Mouse (Mus musculus) liver, embryonic 16.5 days (tissue): Measurements from ENCODE around the gene Syngap1. TPM values are rescaled to one million over a fixed set of nuclear protein-coding genes. Genes with fewer than 3 reads are reported as not detected.
A peak's percentile ranks its signal among the peaks of the same experiment; 100 is the strongest.
"Not testable (repeated sequence)": the region's sequence is repeated elsewhere in the genome, so short reads cannot be mapped to it uniquely, and the experiment has no call there.

ENCODE experiments used
- ATAC-seq: fragments of 200-750 bp; cut with Nextera tagmentation; 2 replicates; pipeline ENCODE4 v1.8.0; 2017; ENCODE audit warnings: low read depth, mild to moderate bottlenecking, moderate number of reproducible peaks, moderate library complexity
- H3K27ac ChIP-seq: fragments of 300-500 bp; sonication (generic); 2 replicates; pipeline ENCODE4 v1.5.1; 2014; ENCODE audit warnings: mild to moderate bottlenecking, low read length
- H3K27me3 ChIP-seq: fragments of 300-500 bp; sonication (generic); 2 replicates; pipeline ENCODE4 v1.6.1; 2014; ENCODE audit warnings: low read depth, low read length, mixed read lengths; ENCODE audit not compliant: control insufficient read depth, insufficient read depth
- H3K36me3 ChIP-seq: fragments of 300-500 bp; sonication (generic); 2 replicates; pipeline ENCODE4 v1.6.1; 2014; ENCODE audit warnings: mild to moderate bottlenecking; ENCODE audit not compliant: control insufficient read depth, insufficient read depth
- H3K4me1 ChIP-seq: fragments of 300-500 bp; sonication (generic); 2 replicates; pipeline ENCODE4 v1.6.1; 2014; ENCODE audit warnings: low read depth, low read length, mixed read lengths; ENCODE audit not compliant: control insufficient read depth
- H3K4me2 ChIP-seq: fragments of 300-500 bp; sonication (generic); 2 replicates; pipeline ENCODE4 v1.6.1; 2014; ENCODE audit warnings: low read depth, low read length, mixed read lengths
- H3K4me3 ChIP-seq: fragments of 300-500 bp; sonication (generic); 2 replicates; pipeline ENCODE4 v1.5.1; 2014; ENCODE audit warnings: low read depth, mild to moderate bottlenecking, low read length
- H3K9ac ChIP-seq: fragments of 300-500 bp; sonication (generic); 2 replicates; pipeline ENCODE4 v1.6.1; 2014; ENCODE audit warnings: low read depth, low read length
- H3K9me3 ChIP-seq: fragments of 300-500 bp; sonication (generic); replicated peaks from 2 replicates; pipeline ENCODE4 v1.6.1; 2016; ENCODE audit warnings: low read length; ENCODE audit not compliant: control insufficient read depth
- WGBS: fragments of 180-500 bp; shearing (Covaris S2); extraction: QIAGEN DNeasy Blood & Tissue Kit; methylation state at CpG from one replicate; pipeline ENCODE4 v1.1.7; 2014; ENCODE audit not compliant: insufficient replicate concordance; 5-methylcytosine and 5-hydroxymethylcytosine counted together
- polyA plus RNA-seq: library from polyadenylated mRNA; unstranded; fragments of >200 nt; fragmentation: Nextera tagmentation; extraction: Ambion mirVana; gene quantifications from 2 replicates; pipeline ENCODE4 v1.2.1, GENCODE M21; 2015

Syngap1 gene
- polyA plus RNA-seq, 1 experiment from 2014 or later = 0.21 TPM

GRCm38 (mm10) chr17:26972703-26973574 is 31.9 kb downstream of the Syngap1 start, which contains the start of gene Zbtb9:
Zbtb9 (plus strand) TSS chr17:26973167.
- Histone ChIP-seq H3K4me3 (peak within 1 kb of the TSS; percentile 94), H3K4me2 (peak within 1 kb of the TSS; percentile 96), H3K4me1 (peaks cover 28% of the 10 kb centered on the region), H3K27ac (peak within 1 kb of the TSS; percentile 81), H3K36me3 (peaks cover 8% of the 10 kb centered on the region), H3K9ac (peak within 1 kb of the TSS; percentile 83), H3K9me3 (no peaks in the 10 kb centered on the region), H3K27me3 (no peaks in the 10 kb centered on the region)
- WGBS = under 1% methylated on average over 74 of the region's 75 CpGs
- ATAC-seq = peak; percentile 100

DNA sequence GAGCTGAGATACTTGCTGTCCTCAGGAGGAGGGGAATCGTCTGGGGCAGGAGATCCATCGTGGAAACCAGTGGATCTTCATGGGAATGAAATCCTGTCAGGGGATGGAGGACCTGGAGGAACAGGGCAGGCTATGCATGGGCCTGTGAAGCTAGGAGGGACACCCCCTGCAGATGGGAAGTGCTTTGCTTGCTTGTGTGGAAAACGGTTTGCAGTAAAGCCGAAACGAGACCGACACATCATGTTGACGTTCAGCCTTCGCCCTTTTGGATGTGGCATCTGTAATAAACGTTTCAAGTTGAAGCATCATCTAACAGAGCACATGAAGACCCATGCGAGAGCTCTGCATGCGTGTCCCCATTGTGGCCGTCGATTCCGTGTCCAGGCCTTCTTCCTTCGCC is 33.5 kb downstream of the Syngap1 start:
- Histone ChIP-seq H3K9ac (no peak overlapping the region), H3K4me3 (no peak overlapping the region), H3K36me3 (peaks cover 10% of the 10 kb centered on the region), H3K4me2 (peak overlapping the region; percentile 96; the same call in 1 of the 2 replicates), H3K27ac (no peak overlapping the region), H3K4me1 (peaks cover 28% of the 10 kb centered on the region), H3K27me3 (no peaks in the 10 kb centered on the region), H3K9me3 (no peaks in the 10 kb centered on the region)
- ATAC-seq = no peak
- 83% methylated on average over 15 of the region's 15 CpGs for WGBS

DNA sequence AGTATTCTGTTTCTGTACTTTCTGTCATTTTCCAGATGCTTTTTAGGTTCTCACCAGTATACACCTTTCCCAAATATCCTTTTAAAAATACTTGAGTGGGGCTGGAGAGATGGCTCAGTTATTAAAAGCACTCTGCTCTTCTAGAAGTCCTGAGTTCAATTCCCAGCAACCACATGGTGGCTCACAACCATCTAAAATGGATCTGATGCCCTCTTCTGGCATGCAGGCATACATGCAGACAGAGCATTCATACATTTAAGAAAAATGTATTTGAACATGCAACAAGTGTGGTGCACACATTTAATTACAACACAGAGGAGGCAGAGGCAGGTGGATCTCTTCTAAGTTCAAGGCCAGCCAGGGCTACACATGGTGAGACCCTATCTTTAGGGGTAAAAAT is 34.4 kb downstream of the Syngap1 start:
- no peak for ATAC-seq
- H3K4me1 ChIP-seq = peaks cover 28% of the 10 kb centered on the region
- no peak overlapping the region for H3K27ac ChIP-seq
- peaks cover 10% of the 10 kb centered on the region for H3K36me3 ChIP-seq
- no peak overlapping the region for H3K9ac ChIP-seq
- H3K4me3 ChIP-seq = no peak overlapping the region
- no peaks in the 10 kb centered on the region for H3K9me3 ChIP-seq
- no peak overlapping the region for H3K4me2 ChIP-seq
- H3K27me3 ChIP-seq = no peaks in the 10 kb centered on the region

GRCm38 (mm10) chr17:26977354-26977753 is 36.3 kb downstream of the Syngap1 start:
- H3K27me3 ChIP-seq, H3K4me2 ChIP-seq, H3K4me3 ChIP-seq, ATAC-seq, H3K9ac ChIP-seq, H3K9me3 ChIP-seq, H3K27ac ChIP-seq: not testable (repeated sequence)
- H3K4me1 ChIP-seq = peaks cover 20% of the 10 kb centered on the region
- peaks cover 10% of the 10 kb centered on the region for H3K36me3 ChIP-seq
- WGBS = 75% methylated on average over 6 of the region's 6 CpGs

DNA sequence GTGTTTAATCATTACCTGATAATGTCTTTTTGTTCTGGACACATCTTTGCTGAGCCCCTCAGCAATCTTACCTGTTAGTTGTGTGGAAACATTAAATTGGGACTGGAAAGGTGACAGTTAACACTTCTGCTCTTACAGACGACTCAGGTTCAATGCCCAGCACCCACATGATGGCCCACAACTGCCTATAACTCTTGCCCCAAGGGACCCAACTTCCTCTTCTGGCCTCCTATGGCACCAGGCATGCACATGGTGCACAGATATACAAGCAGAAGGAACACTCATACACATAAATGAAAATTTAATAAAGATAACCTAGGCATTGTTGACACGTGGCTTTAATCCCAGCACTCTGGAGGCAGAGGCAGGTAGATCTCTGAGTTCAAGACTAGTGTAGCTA is 38.4 kb downstream of the Syngap1 start:
- no peak overlapping the region for H3K4me3 ChIP-seq
- WGBS = 45% methylated on average over 2 of the region's 2 CpGs
- peaks cover 10% of the 10 kb centered on the region for H3K4me1 ChIP-seq
- H3K36me3 ChIP-seq = peaks cover 10% of the 10 kb centered on the region
- H3K4me2 ChIP-seq = no peak overlapping the region
- no peaks in the 10 kb centered on the region for H3K27me3 ChIP-seq
- H3K9ac ChIP-seq = no peak overlapping the region
- ATAC-seq = no peak
- no peaks in the 10 kb centered on the region for H3K9me3 ChIP-seq
- no peak overlapping the region for H3K27ac ChIP-seq

DNA sequence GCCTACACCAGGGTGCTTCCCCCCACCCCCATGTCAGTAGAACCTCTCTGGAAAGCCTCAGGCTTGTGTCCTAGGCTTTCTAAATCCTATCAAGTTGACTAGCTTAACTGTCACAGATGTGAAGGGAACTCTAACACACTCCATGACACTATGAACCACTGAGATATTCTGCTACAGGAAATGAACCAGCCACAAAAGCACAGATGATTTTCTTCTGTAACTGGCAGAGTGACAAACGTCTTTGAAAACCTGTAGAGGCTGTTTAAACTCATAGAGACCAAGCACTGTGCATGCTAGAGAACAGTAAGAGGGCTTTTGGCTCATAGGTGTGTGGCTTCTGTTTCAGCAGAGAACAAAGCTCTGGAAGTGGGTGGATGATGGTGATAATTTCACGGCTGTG is 40.0 kb downstream of the Syngap1 start:
- ATAC-seq = no peak
- Histone ChIP-seq H3K27ac (no peak overlapping the region), H3K27me3 (no peaks in the 10 kb centered on the region), H3K36me3 (peaks cover 7% of the 10 kb centered on the region), H3K9ac (no peak overlapping the region), H3K9me3 (no peaks in the 10 kb centered on the region), H3K4me3 (no peak overlapping the region), H3K4me1 (no peaks in the 10 kb centered on the region), H3K4me2 (no peak overlapping the region)
- WGBS = 14% methylated on average over 2 of the region's 2 CpGs

DNA sequence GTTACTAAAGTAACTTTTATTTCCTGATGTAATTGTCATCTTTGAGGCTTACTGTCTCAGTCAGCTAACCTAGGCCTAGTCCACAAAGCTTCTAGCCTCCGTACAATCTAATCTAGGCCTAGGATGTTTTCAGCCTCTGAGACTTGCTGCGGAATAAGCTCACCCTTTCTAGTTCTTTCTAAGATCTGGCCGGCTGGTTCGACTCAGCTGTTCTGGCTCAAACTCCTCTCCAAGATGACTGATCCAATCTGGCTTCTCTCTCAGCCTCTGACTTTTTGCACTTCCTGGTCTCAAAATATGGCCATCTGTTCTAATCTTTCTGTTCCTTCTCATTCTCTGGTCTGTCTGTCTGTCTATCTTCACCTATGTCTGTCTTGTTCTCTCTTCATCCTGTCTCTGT is 42.3 kb downstream of the Syngap1 start:
- Histone ChIP-seq H3K9me3 (no peaks in the 10 kb centered on the region), H3K4me3 (no peak overlapping the region), H3K27me3 (no peaks in the 10 kb centered on the region), H3K4me1 (no peaks in the 10 kb centered on the region), H3K36me3 (no peaks in the 10 kb centered on the region), H3K27ac (no peak overlapping the region), H3K4me2 (no peak overlapping the region), H3K9ac (no peak overlapping the region)
- WGBS = 81% methylated on average over 4 of the region's 4 CpGs
- ATAC-seq = no peak

DNA sequence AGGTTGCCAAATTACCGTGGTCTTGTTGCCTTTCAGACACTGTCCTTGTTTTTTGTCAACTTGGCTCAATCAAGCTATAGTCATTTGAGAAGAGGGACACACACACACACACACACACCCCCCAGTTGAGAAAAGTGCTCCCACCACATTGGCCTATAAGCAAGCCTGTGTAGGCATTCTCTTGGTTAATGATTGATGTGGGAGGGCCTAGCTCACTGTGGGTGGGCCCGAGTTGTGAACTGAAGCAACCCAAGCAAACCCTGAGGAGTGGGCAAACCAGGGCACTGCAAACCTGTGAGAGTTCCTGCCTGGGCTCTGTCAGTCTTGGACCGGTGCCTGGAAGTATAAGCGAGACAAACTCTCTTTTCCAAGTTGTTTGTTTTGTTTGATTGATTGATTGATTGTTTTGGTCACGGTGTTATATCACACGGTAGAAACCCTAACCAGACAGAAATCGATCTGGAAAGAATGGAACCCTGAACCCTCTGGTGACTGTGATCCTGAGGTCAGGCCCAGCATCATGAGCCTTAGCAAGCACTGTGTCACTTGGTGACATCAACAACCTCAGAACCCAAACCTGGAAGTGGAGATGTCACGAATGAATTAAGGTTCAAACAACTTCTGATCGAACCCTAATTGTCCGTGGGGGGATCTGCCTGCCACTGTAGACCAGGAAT is 44.6 kb downstream of the Syngap1 start:
- H3K36me3 ChIP-seq = no peaks in the 10 kb centered on the region
- H3K9me3 ChIP-seq = no peaks in the 10 kb centered on the region
- 65% methylated on average over 10 of the region's 10 CpGs for WGBS
- no peak overlapping the region for H3K27ac ChIP-seq
- no peak overlapping the region for H3K4me2 ChIP-seq
- H3K9ac ChIP-seq = no peak overlapping the region
- peak; percentile 77 for ATAC-seq
- H3K27me3 ChIP-seq = no peaks in the 10 kb centered on the region
- H3K4me3 ChIP-seq = no peak overlapping the region
- no peaks in the 10 kb centered on the region for H3K4me1 ChIP-seq

DNA sequence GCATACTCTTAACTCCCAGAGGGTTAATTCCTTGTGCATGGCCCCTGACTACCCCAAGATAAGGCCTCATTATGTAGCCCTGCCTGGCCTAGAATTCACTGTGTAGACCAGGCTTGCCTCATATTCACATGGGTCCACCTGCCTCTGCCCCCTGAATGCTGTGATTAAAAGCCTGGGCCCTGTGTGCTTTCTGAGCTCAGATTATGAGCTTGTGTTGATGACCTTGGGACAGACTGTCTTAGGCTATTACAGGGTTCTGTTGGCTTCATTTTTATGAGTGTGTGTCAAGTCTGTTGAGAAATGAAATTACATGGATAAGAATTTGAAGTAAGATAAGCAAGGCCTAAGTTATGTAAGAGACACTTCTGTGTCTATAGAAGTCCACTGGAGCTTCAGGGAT is 49.5 kb downstream of the Syngap1 start:
- no peak overlapping the region for H3K4me3 ChIP-seq
- H3K27me3 ChIP-seq = no peaks in the 10 kb centered on the region
- H3K36me3 ChIP-seq = no peaks in the 10 kb centered on the region
- no peak for ATAC-seq
- H3K9ac ChIP-seq = no peak overlapping the region
- no peaks in the 10 kb centered on the region for H3K4me1 ChIP-seq
- H3K4me2 ChIP-seq = no peak overlapping the region
- no peaks in the 10 kb centered on the region for H3K9me3 ChIP-seq
- no peak overlapping the region for H3K27ac ChIP-seq
